Mouse (Mus musculus) G1E (cell line): ENCODE measurements around the gene Pou5f1. TPM values are rescaled to one million over a fixed set of nuclear protein-coding genes. Genes with fewer than 3 reads are reported as not detected.

ENCODE experiments used
- ATAC-seq: 2 replicates; pipeline ENCODE4 v1.8.0; 2016; ENCODE audit warnings: mild to moderate bottlenecking; ENCODE audit not compliant: insufficient number of reproducible peaks, poor library complexity, low FRiP score, severe bottlenecking; ENCODE audit errors: extremely low read depth
- DNase-seq: peaks from one replicate; pipeline ENCODE4 v3.0.0; 2012; ENCODE audit warnings: low spot score
- H3K27me3 ChIP-seq: 2 replicates; pipeline ENCODE4 v1.6.1; 2012; ENCODE audit warnings: mild to moderate bottlenecking, low read length, inconsistent platforms; ENCODE audit not compliant: insufficient read depth
- H3K36me3 ChIP-seq: replicated peaks from 2 replicates; pipeline ENCODE3; 2012; ENCODE audit warnings: mild to moderate bottlenecking, inconsistent platforms
- H3K4me1 ChIP-seq: 2 replicates; pipeline ENCODE4 v1.6.1; 2012; ENCODE audit warnings: low read depth, low read length, inconsistent platforms, mixed read lengths; ENCODE audit not compliant: insufficient read depth
- H3K4me3 ChIP-seq: 2 replicates; pipeline ENCODE4 v1.5.1; 2012; ENCODE audit warnings: low read depth, mild to moderate bottlenecking, inconsistent platforms, low read length, moderate library complexity, mixed read lengths
- H3K9me3 ChIP-seq: replicated peaks from 2 replicates; pipeline ENCODE4 v1.6.1; 2012; ENCODE audit warnings: inconsistent platforms
- CTCF ChIP-seq: IDR thresholded peaks from 2 replicates; pipeline ENCODE4 v1.5.1; 2012; ENCODE audit warnings: low read depth, low read length, inconsistent platforms, mixed read lengths
- GATA1 ChIP-seq: IDR thresholded peaks from 2 replicates; pipeline ENCODE4 v1.6.1; 2012; ENCODE audit warnings: borderline replicate concordance, low read length, inconsistent platforms, mixed read lengths
- GATA2 ChIP-seq: IDR thresholded peaks from 2 replicates; pipeline ENCODE4 v1.6.1; 2012; ENCODE audit warnings: low read depth, low read length, inconsistent platforms, borderline replicate concordance
- POLR2AphosphoS5 ChIP-seq: IDR thresholded peaks from 2 replicates; pipeline ENCODE4 v1.6.1; 2012; ENCODE audit warnings: low read depth, low read length, inconsistent platforms; ENCODE audit not compliant: insufficient replicate concordance
- TAL1 ChIP-seq: conservative IDR thresholded peaks from 2 replicates; pipeline ENCODE4 v1.6.1; 2012; ENCODE audit warnings: low read depth, low read length, inconsistent platforms, mixed read lengths
- polyA plus RNA-seq: library from polyadenylated mRNA; stranded (reverse); fragments of >175 nt; gene quantifications from 2 replicates; pipeline ENCODE4 v1.2.3, GENCODE M21; 2012
- total RNA-seq, 2 experiments: library from RNA; stranded (forward) in 1 of 2; stranded (reverse) in 1 of 2; fragments of 200-1000 nt in 1 of 2; fragments of >200 nt in 1 of 2; fragmentation: Nextera tagmentation in 1 of 2; gene quantifications; 2 replicates each; pipeline ENCODE4 v1.2.3; 2014 to 2017

Gene Pou5f1
- total and polyA plus RNA-seq, 3 experiments = 0.11 TPM; not detected in 2

DNA sequence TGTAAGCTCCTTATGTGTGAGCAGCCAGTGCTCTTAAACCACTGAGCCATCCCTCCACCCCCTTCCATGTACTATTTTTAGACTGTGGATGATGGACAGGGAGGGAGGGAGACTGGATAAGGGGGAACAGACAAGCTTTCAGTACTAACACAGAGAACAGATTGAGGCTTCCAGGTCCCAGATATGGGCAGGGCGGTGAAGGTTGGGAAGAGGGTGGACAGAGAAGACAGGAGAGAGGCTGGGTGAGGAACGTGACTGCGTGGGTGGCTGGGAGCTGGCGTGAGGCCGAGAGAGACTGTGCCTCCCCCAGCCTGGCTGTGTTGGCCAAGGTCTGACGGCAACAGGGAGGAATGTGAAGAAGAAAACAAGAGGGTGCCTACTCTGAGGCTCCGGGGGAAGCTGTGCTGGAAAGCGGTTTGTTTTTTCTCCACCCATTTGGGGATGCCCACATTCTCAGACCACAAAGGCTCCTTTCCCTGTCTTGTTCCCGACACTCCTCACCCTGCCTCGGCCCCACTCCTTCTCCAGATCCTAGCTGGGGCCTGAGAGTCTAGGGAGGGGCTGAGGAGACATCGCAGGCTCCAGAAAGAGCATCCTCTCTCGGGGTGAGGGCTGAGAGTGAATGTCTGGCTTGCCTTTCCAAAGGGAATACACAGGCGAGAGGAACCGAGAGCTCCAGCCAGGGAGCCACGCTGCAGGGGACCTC lies 43.8 kb downstream of the Pou5f1 start:
- no peak for TF ChIP-seq POLR2AphosphoS5
- no peak for TF ChIP-seq GATA2
- TF ChIP-seq TAL1 = no peak
- no peak for TF ChIP-seq GATA1
- no peak for TF ChIP-seq CTCF
- H3K4me1 ChIP-seq = no peaks in the 10 kb centered on the region
- no peak for ATAC-seq
- H3K9me3 ChIP-seq = no peaks in the 10 kb centered on the region
- no peaks in the 10 kb centered on the region for H3K36me3 ChIP-seq
- DNase-seq = no peak
- no peak overlapping the region for H3K4me3 ChIP-seq
- peaks cover 6% of the 10 kb centered on the region; the same call in 1 of the 2 replicates for H3K27me3 ChIP-seq

DNA sequence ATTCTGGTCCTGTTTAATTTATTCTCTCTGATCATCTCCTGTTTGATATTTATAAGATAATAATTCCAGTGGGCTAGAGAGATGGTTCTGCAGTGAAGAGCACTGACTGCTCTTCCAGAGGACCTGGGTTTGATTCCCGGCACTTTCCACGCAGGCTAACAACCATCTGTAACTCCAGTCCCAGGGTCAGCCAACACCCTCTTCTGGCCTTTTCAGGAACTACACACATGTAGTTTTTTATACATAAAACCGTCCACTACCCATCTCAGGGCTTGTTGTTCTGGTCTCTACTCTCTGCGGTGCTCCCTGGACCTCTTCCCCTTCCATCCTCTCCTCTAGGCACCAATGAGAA lies 44.3 kb downstream of the Pou5f1 start:
- Histone ChIP-seq H3K4me3 (no peak overlapping the region), H3K36me3 (no peaks in the 10 kb centered on the region), H3K9me3 (no peaks in the 10 kb centered on the region), H3K27me3 (peaks cover 6% of the 10 kb centered on the region; the same call in 1 of the 2 replicates), H3K4me1 (no peaks in the 10 kb centered on the region)
- TF ChIP-seq POLR2AphosphoS5 (no peak), GATA1 (no peak), CTCF (no peak), GATA2 (no peak), TAL1 (no peak)
- DNase-seq = no peak
- ATAC-seq = no peak

DNA sequence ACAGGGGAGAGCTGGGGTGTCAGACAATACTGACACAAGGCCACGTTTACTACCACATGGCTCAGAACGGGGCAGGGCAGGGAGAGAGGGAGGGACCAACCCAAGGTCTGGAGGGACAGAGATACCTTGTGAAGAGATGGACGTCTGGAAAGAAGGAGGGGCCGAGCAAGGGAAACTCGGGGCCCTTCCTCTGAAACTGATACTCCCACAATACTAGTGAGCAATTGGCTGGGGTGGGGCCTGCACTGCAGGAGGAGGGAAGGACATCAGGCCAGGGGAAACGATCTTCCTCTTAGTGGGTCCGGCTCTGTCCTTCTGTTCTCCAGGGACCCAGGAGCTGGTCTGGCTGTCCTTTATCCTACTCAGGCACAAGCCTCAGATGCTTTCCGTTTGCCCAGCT lies 45.1 kb downstream of the Pou5f1 start:
- Histone ChIP-seq H3K4me3 (no peak overlapping the region), H3K36me3 (no peaks in the 10 kb centered on the region), H3K4me1 (no peaks in the 10 kb centered on the region), H3K9me3 (no peaks in the 10 kb centered on the region), H3K27me3 (peaks cover 7% of the 10 kb centered on the region; the same call in 1 of the 2 replicates)
- TF ChIP-seq POLR2AphosphoS5 (no peak), CTCF (no peak), GATA1 (no peak)
- DNase-seq (no peak), ATAC-seq (no peak)

DNA sequence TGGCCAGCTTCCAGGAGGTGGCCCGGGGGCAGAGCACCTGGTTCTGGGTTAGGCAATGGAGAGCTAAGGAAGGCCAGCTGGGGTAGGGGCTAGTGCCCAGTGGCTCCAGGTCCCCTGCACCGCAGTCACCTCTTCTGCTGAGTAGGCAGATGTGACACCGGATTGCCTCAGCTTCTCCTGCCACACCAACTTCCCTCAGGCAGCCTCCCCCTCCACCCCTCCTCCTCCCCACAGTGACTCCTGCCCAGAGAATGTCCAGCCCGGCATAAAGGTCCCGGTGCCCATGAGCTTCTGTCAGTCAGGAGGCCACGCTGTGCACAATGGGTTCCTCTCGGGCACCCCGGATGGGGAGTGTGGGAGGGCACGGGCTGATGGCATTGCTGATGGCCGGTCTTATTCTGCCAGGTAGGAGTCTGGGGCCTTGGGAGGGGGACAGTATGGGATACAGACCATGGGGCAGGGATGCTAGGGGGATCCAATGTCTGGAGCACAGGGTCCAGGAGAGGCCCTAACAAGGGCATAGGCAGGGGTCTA lies 46.1 kb downstream of the Pou5f1 start, which contains the start of gene Cdsn:
Cdsn (plus strand) TSS at position 248 of the 534 bp plus-strand sequence.
- no peaks in the 10 kb centered on the region for H3K36me3 ChIP-seq
- 0 out of 2 replicates have a peak, but pooled peaks cover 3% of the 10 kb centered on the region for H3K9me3 ChIP-seq
- ATAC-seq (no peak), DNase-seq (no peak)
- TF ChIP-seq TAL1 = no peak
- TF ChIP-seq POLR2AphosphoS5 = no peak
- TF ChIP-seq GATA2 = no peak
- TF ChIP-seq CTCF = no peak
- TF ChIP-seq GATA1 = no peak
- H3K4me1 ChIP-seq = no peaks in the 10 kb centered on the region
- H3K4me3 ChIP-seq = no peak within 1 kb of the TSS
- peaks cover 7% of the 10 kb centered on the region; the same call in 1 of the 2 replicates for H3K27me3 ChIP-seq

DNA sequence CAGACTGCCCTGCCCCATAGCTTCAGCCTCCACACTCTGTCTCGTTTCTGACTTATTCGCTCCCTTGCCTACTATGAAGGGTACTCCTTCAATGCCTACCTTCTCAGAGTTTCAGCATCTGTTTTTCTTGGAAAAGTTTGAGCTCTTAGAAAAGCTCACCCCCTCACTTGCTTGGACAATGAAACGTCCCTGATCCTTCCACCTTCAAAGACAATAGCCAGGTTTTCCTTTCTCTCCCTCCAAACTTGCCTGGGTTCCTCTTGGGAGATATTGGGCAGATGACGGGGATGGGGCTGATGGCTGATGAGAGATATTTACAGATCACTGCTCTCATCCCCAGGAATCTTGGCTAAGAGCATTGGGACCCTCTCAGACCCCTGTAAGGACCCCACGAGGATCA lies 48.5 kb downstream of the Pou5f1 start:
- H3K36me3 ChIP-seq = no peaks in the 10 kb centered on the region
- H3K4me3 ChIP-seq = no peak overlapping the region
- H3K27me3 ChIP-seq = peaks cover 7% of the 10 kb centered on the region; the same call in 1 of the 2 replicates
- no peaks in the 10 kb centered on the region for H3K4me1 ChIP-seq
- ATAC-seq = no peak
- DNase-seq = no peak
- 0 out of 2 replicates have a peak, but pooled peaks cover 3% of the 10 kb centered on the region for H3K9me3 ChIP-seq
- TF ChIP-seq TAL1 = no peak
- TF ChIP-seq GATA1 = no peak
- TF ChIP-seq POLR2AphosphoS5 = no peak
- no peak for TF ChIP-seq GATA2
- no peak for TF ChIP-seq CTCF

DNA sequence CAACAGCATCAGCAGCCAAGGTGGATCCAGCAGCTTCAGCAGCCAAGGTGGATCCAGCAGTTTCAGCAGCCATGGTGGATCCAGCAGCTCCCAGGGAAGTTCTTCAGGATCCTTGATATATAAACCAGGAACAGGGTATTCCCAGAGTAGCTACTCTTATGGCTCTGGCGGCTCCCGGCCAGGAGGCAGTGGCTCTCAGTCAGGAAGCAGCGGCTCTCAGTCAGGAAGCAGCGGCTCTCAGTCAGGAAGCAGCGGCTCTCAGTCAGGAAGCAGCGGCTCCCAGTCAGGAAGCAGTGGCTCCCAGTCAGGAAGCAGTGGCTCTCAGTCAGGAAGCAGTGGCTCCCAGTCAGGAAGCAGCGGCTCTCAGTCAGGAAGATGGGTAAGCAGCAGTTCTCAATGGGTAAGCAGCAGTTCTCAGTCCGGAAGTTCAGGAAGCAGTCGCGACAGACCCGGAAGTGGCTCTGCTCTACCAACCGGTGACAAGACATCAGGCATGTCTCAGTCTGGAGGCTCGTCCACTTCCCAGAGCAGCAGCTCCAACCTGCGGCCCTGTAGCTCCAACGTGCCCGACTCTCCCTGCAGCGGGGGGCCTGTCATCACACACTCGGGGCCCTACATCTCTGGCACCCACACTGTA lies 49.1 kb downstream of the Pou5f1 start:
- TF ChIP-seq TAL1 = no peak
- no peak for TF ChIP-seq CTCF
- TF ChIP-seq POLR2AphosphoS5 = no peak
- no peak for TF ChIP-seq GATA2
- TF ChIP-seq GATA1 = no peak
- H3K4me1 ChIP-seq = no peaks in the 10 kb centered on the region
- ATAC-seq = no peak

More for the DNA sequence above, 49.1 kb downstream of the Pou5f1 start:
- no peaks in the 10 kb centered on the region for H3K36me3 ChIP-seq
- no peak overlapping the region for H3K4me3 ChIP-seq
- no peak for DNase-seq
- H3K27me3 ChIP-seq = peaks cover 7% of the 10 kb centered on the region; the same call in 1 of the 2 replicates
- 0 out of 2 replicates have a peak, but pooled peaks cover 3% of the 10 kb centered on the region for H3K9me3 ChIP-seq
